Mouse (Mus musculus): ENCODE data around the gene Prelid3b.

Gene Prelid3b

DNA sequence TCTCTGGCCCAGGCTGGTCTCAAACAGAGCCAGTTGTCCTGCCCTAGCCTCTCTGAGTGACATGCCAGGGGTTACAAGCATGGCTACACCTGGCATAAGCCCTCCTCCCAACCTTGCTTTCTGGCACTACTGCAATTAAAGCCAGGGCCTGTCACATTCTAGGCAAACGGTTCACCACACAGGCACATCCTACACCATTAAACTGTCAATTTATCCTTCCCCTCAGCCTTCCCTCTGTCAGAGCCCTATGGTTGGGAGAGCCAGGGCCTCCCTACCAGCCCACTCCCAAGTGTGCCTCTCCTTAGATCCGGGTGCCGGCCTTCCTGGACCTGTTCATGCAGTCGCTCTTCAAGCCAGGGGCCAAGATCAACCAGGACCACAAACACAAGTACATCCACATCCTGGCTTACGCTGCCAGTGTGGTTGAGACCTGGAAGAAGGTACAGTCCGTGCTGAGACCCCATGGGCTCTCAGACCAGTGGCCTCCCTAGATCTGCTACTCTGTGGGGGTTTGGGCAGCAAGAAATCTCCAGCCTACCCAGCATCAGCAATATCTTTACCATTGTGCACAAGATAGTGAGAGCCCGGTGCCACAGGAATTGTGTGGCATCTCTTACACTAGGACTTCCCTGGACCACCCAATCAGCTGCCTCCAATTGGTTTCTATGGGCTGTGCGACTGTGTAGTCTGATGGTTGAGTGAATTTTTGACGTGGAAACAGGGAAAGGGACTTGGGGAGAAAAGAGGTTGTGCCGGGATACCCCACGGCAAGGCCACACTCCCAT lies 48.4 kb downstream of the Prelid3b start:
- no peak for DNase-seq

DNA sequence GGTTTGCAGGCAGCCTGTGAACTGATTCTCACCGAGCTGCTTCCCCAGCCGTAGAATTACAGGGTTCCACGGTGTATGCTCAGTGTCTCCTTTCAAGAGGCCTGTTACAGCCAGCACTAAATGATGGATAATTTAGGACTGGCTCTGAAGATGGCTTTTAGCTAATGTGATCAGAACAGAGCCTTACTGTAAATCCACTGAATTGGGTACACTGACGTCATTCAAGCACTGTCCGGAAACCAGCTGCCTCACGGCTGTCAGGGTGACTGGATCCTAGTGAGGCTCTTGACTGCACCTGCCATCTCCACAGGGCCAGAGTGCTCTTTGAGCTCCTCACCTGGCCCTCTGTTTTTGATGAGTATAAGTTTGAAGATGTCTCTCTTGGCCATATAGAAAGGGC lies 51.8 kb downstream of the Prelid3b start:
- DNase-seq: no peak

DNA sequence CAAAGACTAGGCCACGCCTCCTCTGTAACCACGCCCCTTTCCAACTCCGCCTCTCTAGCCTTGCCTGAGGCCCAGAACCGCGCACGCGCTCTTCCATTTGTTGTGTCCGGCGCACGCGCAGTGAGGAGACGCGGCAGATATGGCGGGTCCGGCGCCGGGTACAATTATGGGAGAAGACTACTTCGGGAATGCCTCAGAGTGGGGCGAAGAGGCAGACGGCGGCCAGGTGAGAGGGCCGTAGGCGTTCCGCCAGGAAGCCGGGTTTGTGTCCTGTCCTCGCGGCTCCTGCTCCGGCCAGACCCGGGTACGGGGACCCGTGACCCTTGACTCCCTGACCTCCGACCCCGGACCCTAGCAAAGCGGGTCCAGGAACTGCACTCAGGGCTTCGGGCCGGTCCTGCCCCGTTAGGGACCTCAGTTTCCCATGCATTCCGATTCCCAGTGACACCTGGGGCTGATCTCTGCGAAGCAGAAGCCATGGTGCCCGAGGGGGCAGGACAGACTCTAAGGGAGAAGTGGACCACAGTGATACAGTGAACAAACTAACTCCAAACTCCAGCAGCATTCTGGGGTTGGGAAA lies 57.1 kb downstream of the Prelid3b start, which contains the start of gene Nelfcd:
Nelfcd (plus strand) TSS at position 74 of the 580 bp plus-strand sequence.
- peak; percentile 96 for DNase-seq
